Mouse (Mus musculus) erythroblast, embryonic 14.5 days (primary cell): ENCODE measurements at regions not wholly inside any gene's neighbourhood (a gene's known extent, or its start where the extent isn't known, plus 50 kb on each side); places are given as distances from the start of the nearest gene placed in this dataset.

Experiments used
- H3K27me3 ChIP-seq: 2 replicates; pipeline ENCODE4 v1.6.1; 2012; ENCODE audit warnings: inconsistent platforms; ENCODE audit not compliant: control insufficient read depth
- H3K36me3 ChIP-seq: 2 replicates; pipeline ENCODE4 v1.6.1; 2012; ENCODE audit warnings: mild to moderate bottlenecking, inconsistent platforms; ENCODE audit not compliant: control insufficient read depth
- H3K4me1 ChIP-seq: 2 replicates; pipeline ENCODE4 v1.6.1; 2012; ENCODE audit warnings: inconsistent platforms; ENCODE audit not compliant: control insufficient read depth
- H3K4me3 ChIP-seq: replicated peaks from 2 replicates; pipeline ENCODE3; 2012; ENCODE audit warnings: moderate library complexity, mild to moderate bottlenecking, inconsistent platforms
- H3K9me3 ChIP-seq: 2 replicates; pipeline ENCODE4 v1.6.1; 2012; ENCODE audit warnings: low read length, inconsistent platforms, mixed read lengths; ENCODE audit not compliant: control insufficient read depth
- GATA1 ChIP-seq: IDR thresholded peaks from 2 replicates; pipeline ENCODE4 v1.6.1; 2012; ENCODE audit warnings: low read length, inconsistent platforms, mixed read lengths
- TAL1 ChIP-seq: IDR thresholded peaks from 3 replicates; pipeline ENCODE4 v1.6.1; 2012; ENCODE audit warnings: low read length, inconsistent platforms, mixed read lengths

DNA sequence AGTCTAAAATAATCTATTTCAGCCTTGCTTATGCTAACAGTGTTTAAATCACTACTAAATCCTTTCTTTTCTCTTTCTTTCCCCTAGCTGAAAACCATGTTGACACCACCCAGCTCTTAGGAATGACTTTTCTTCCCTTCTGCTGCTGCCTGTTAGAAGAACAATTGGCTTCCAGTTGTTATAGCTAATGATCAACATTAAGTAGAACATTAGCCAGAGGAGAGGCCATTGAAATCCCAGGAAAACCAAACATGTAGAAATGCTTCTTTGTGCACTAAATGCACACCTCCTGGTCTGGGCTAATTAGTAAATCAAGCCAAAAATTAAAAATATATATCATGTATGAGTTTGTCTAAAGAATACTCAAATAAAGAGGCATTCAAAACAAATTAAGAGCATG lies 703.0 kb upstream of the Arpp21 start:
- no peak overlapping the region for H3K4me3 ChIP-seq
- no peaks in the 10 kb centered on the region for H3K4me1 ChIP-seq
- H3K9me3 ChIP-seq = peaks cover 2% of the 10 kb centered on the region
- H3K36me3 ChIP-seq = no peaks in the 10 kb centered on the region
- TF ChIP-seq GATA1 (no peak), TAL1 (no peak)
- no peaks in the 10 kb centered on the region for H3K27me3 ChIP-seq

GRCm38 (mm10) chr9:112909311-112910101 lies 673.8 kb upstream of the Arpp21 start:
- H3K27me3 ChIP-seq = no peaks in the 10 kb centered on the region
- no peaks in the 10 kb centered on the region for H3K36me3 ChIP-seq
- TF ChIP-seq TAL1 (no peak), GATA1 (no peak)
- H3K9me3 ChIP-seq = peaks cover 4% of the 10 kb centered on the region; the same call in 1 of the 2 replicates
- H3K4me1 ChIP-seq = no peaks in the 10 kb centered on the region
- H3K4me3 ChIP-seq = no peak overlapping the region

DNA sequence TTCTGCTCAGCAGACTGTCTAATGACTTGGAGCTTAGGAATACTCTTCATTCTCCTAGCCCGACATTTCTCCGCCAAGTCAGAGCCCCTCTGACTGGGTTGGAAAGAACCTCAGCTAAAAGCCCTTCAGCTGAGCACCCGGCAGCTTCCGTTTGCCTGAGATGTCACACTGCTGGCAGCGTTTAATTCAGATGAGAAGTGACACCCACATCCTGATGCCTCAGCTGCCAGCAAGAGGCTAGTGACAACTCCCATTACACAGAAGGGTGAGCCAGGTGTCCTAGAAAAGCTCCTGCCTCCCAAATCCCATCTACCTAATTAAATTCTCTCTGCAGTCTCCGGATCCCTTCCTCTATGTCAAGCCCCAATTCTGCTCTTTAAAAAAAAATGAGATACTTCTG lies 670.2 kb upstream of the Arpp21 start:
- H3K4me3 ChIP-seq = no peak overlapping the region
- H3K27me3 ChIP-seq = no peaks in the 10 kb centered on the region
- no peaks in the 10 kb centered on the region for H3K36me3 ChIP-seq
- TF ChIP-seq GATA1 (no peak), TAL1 (no peak)
- H3K4me1 ChIP-seq = no peaks in the 10 kb centered on the region
- H3K9me3 ChIP-seq = peaks cover 4% of the 10 kb centered on the region; the same call in 1 of the 2 replicates

DNA sequence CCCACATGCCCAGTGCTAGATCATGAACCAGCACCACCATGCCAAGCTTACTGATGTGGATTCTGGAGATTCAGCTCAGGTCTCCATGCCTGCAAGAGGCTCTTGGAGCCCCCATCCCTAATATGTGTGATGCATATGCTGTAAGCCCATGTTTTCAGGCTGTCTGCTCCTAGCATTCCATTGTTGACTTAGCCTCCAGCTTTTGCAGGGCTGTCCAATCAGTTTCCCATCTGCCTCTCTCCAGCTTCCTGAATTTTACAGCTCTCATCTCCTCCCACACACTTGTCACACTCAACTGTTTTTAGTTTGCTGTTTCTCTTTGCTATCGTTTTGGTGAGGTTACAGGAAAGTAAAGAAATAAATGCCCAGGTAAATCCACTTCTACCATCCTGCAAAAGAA lies 629.2 kb upstream of the Arpp21 start:
- no peak overlapping the region for H3K4me3 ChIP-seq

GRCm38 (mm10) chr9:112861136-112861535 lies 625.4 kb upstream of the Arpp21 start:
- Histone ChIP-seq H3K27me3 (no peaks in the 10 kb centered on the region), H3K4me3 (no peak overlapping the region), H3K4me1 (no peaks in the 10 kb centered on the region), H3K36me3 (no peaks in the 10 kb centered on the region), H3K9me3 (peaks cover 3% of the 10 kb centered on the region; the same call in 1 of the 2 replicates)
- TF ChIP-seq GATA1 (no peak), TAL1 (no peak)

More for the DNA sequence above, 629.2 kb upstream of the Arpp21 start:
- Histone ChIP-seq H3K9me3 (peaks cover 8% of the 10 kb centered on the region), H3K27me3 (no peaks in the 10 kb centered on the region), H3K36me3 (no peaks in the 10 kb centered on the region), H3K4me1 (no peaks in the 10 kb centered on the region)
- TF ChIP-seq TAL1 = no peak
- no peak for TF ChIP-seq GATA1

DNA sequence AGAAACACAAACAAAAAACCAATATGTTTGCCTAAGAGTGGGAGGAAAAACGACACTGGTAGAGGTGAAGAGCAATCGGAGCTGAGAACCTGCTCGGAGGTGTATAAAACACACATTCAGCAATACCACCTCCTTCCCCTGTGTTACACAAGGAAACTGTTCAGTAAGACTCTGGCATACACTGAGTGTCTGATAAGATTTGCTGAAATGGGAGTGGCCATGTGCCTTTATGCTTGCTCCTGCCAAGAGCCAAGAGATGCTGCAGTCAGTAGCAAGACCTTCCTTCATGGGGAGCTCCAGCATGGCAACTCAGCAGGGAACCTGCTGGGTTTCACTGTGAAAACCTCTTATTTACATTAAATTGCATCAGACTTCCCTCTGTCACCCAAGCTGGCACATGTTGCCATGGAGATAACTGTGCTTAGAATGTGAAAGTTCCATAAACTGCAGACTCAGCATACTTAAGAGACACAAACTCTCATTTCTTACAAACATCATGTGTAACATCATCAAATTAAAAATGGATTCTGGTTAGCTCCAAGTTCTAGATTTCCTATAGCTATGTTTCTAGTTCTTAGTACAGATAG lies 624.7 kb upstream of the Arpp21 start:
- Histone ChIP-seq H3K9me3 (no peaks in the 10 kb centered on the region), H3K4me3 (no peak overlapping the region), H3K27me3 (no peaks in the 10 kb centered on the region), H3K36me3 (no peaks in the 10 kb centered on the region), H3K4me1 (no peaks in the 10 kb centered on the region)
- TF ChIP-seq GATA1 (no peak), TAL1 (no peak)

- H3K36me3 ChIP-seq = no peaks in the 10 kb centered on the region
- no peaks in the 10 kb centered on the region for H3K4me1 ChIP-seq
- no peak for TF ChIP-seq TAL1
- TF ChIP-seq GATA1 = no peak
- H3K4me3 ChIP-seq = no peak overlapping the region
- no peaks in the 10 kb centered on the region for H3K27me3 ChIP-seq
- peaks cover 14% of the 10 kb centered on the region for H3K9me3 ChIP-seq
Observed at GRCm38 (mm10) chr9:112841473-112841872, 605.7 kb upstream of the Arpp21 start.

GRCm38 (mm10) chr9:112839071-112839793 lies 603.5 kb upstream of the Arpp21 start:
- Histone ChIP-seq H3K4me3 (no peak overlapping the region), H3K4me1 (no peaks in the 10 kb centered on the region), H3K9me3 (peaks cover 14% of the 10 kb centered on the region; the same call in 1 of the 2 replicates), H3K27me3 (no peaks in the 10 kb centered on the region), H3K36me3 (no peaks in the 10 kb centered on the region)
- no peak for TF ChIP-seq TAL1
- TF ChIP-seq GATA1 = no peak

DNA sequence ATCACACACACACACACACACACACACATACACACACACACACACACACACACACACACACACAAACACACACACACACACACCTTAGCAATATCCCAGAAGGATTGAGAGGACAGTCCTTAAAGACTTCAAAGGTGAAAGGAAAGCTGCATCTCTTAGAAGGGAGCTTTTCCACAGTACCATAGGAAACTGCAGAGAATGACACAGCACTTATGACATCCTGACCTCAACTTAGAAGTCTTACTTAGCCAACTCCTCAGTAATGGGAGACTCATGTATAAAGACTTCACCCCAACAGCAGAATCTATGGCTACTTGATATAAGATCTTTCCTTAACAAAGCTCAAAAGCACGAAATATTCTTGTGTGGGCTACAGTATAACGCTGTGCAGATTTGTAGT lies 601.8 kb upstream of the Arpp21 start:
- no peaks in the 10 kb centered on the region for H3K27me3 ChIP-seq
- H3K4me1 ChIP-seq = no peaks in the 10 kb centered on the region
- no peak overlapping the region for H3K4me3 ChIP-seq
- no peaks in the 10 kb centered on the region for H3K36me3 ChIP-seq
- TF ChIP-seq TAL1 (no peak), GATA1 (no peak)
- H3K9me3 ChIP-seq = peaks cover 12% of the 10 kb centered on the region; the same call in 1 of the 2 replicates
